Mouse (Mus musculus): ENCODE data around the gene Snd1. TPM values are rescaled to one million over a fixed set of nuclear protein-coding genes. Genes with fewer than 3 reads are reported as not detected.
A peak's percentile ranks its signal among the peaks of the same experiment; 100 is the strongest.

The Snd1 gene
- polyA plus RNA-seq, 1 experiment = 138 TPM

GRCm38 (mm10) chr6:28845610-28846009, 370.7 kb downstream of the Snd1 start:
- no peak for TF ChIP-seq CTCF (IDR thresholded peaks at IDR 0.05; ENCODE audit: borderline replicate concordance, insufficient read depth, low read length)
- Histone ChIP-seq H3K4me1 (ENCODE audit: control insufficient read depth, insufficient read depth, low read length) (peaks cover 25% of the 10 kb centered on the region), H3K4me3 (ENCODE audit: insufficient read depth, low read length) (no peak overlapping the region)

GRCm38 (mm10) chr6:28847616-28848015, 372.7 kb downstream of the Snd1 start:
- peak overlapping the region; percentile 70 for H3K27ac ChIP-seq (ENCODE audit: insufficient read depth, low read length)
- peaks cover 21% of the 10 kb centered on the region for H3K4me1 ChIP-seq (ENCODE audit: control insufficient read depth, insufficient read depth, low read length)

More at GRCm38 (mm10) chr6:28845610-28846009, 370.7 kb downstream of the Snd1 start:
- peak overlapping the region; percentile 50 for H3K27ac ChIP-seq (ENCODE audit: insufficient read depth, low read length)

GRCm38 (mm10) chr6:28848285-28848794, 373.4 kb downstream of the Snd1 start:
- Histone ChIP-seq H3K27ac (ENCODE audit: insufficient read depth, low read length) (peak overlapping the region; percentile 70), H3K4me3 (ENCODE audit: insufficient read depth, low read length) (no peak overlapping the region), H3K4me1 (ENCODE audit: control insufficient read depth, insufficient read depth, low read length) (peaks cover 21% of the 10 kb centered on the region)
- TF ChIP-seq POLR2A (IDR thresholded peaks at IDR 0.05; ENCODE audit: low read depth, low read length) (no peak), CTCF (IDR thresholded peaks at IDR 0.05; ENCODE audit: borderline replicate concordance, insufficient read depth, low read length) (no peak)

More at GRCm38 (mm10) chr6:28847616-28848015, 372.7 kb downstream of the Snd1 start:
- no peak overlapping the region for H3K4me3 ChIP-seq (ENCODE audit: insufficient read depth, low read length)
- TF ChIP-seq CTCF (IDR thresholded peaks at IDR 0.05; ENCODE audit: borderline replicate concordance, insufficient read depth, low read length) = no peak
- no peak for TF ChIP-seq POLR2A (IDR thresholded peaks at IDR 0.05; ENCODE audit: low read depth, low read length)

- no peak overlapping the region for H3K4me3 ChIP-seq (ENCODE audit: insufficient read depth, low read length)
- TF ChIP-seq CTCF (IDR thresholded peaks at IDR 0.05; ENCODE audit: borderline replicate concordance, insufficient read depth, low read length) (no peak), POLR2A (IDR thresholded peaks at IDR 0.05; ENCODE audit: low read depth, low read length) (no peak)
- peaks cover 21% of the 10 kb centered on the region for H3K4me1 ChIP-seq (ENCODE audit: control insufficient read depth, insufficient read depth, low read length)
- H3K27ac ChIP-seq (ENCODE audit: insufficient read depth, low read length) = peak overlapping the region; percentile 69; the same call in 1 of the 2 replicates
These were observed 374.0 kb downstream of the Snd1 start for GRCm38 (mm10) chr6:28848891-28849290.

GRCm38 (mm10) chr6:28849317-28849716, 374.4 kb downstream of the Snd1 start:
- TF ChIP-seq POLR2A (IDR thresholded peaks at IDR 0.05; ENCODE audit: low read depth, low read length) = no peak
- Histone ChIP-seq H3K27ac (ENCODE audit: insufficient read depth, low read length) (no peak overlapping the region), H3K4me1 (ENCODE audit: control insufficient read depth, insufficient read depth, low read length) (peaks cover 19% of the 10 kb centered on the region), H3K4me3 (ENCODE audit: insufficient read depth, low read length) (no peak overlapping the region)

- Histone ChIP-seq H3K4me1 (ENCODE audit: control insufficient read depth, insufficient read depth, low read length) (peaks cover 16% of the 10 kb centered on the region), H3K4me3 (ENCODE audit: insufficient read depth, low read length) (no peak overlapping the region), H3K27ac (ENCODE audit: insufficient read depth, low read length) (no peak overlapping the region)
- TF ChIP-seq CTCF (IDR thresholded peaks at IDR 0.05; ENCODE audit: borderline replicate concordance, insufficient read depth, low read length) (no peak), POLR2A (IDR thresholded peaks at IDR 0.05; ENCODE audit: low read depth, low read length) (no peak)
These were observed 375.5 kb downstream of the Snd1 start for GRCm38 (mm10) chr6:28850326-28850900.

- peaks cover 16% of the 10 kb centered on the region for H3K4me1 ChIP-seq (ENCODE audit: control insufficient read depth, insufficient read depth, low read length)
- TF ChIP-seq CTCF (IDR thresholded peaks at IDR 0.05; ENCODE audit: borderline replicate concordance, insufficient read depth, low read length) = no peak
- TF ChIP-seq POLR2A (IDR thresholded peaks at IDR 0.05; ENCODE audit: low read depth, low read length) = no peak
These were observed 377.4 kb downstream of the Snd1 start for GRCm38 (mm10) chr6:28852342-28852741.

GRCm38 (mm10) chr6:28853164-28853563, 378.2 kb downstream of the Snd1 start:
- no peak overlapping the region for H3K27ac ChIP-seq (ENCODE audit: insufficient read depth, low read length)
- TF ChIP-seq CTCF (IDR thresholded peaks at IDR 0.05; ENCODE audit: borderline replicate concordance, insufficient read depth, low read length) = no peak
- TF ChIP-seq POLR2A (IDR thresholded peaks at IDR 0.05; ENCODE audit: low read depth, low read length) = no peak

More at GRCm38 (mm10) chr6:28852342-28852741, 377.4 kb downstream of the Snd1 start:
- no peak overlapping the region for H3K4me3 ChIP-seq (ENCODE audit: insufficient read depth, low read length)
- H3K27ac ChIP-seq (ENCODE audit: insufficient read depth, low read length) = no peak overlapping the region

GRCm38 (mm10) chr6:28853654-28854053, 378.7 kb downstream of the Snd1 start:
- H3K4me3 ChIP-seq (ENCODE audit: insufficient read depth, low read length) = no peak overlapping the region
- peaks cover 4% of the 10 kb centered on the region for H3K4me1 ChIP-seq (ENCODE audit: control insufficient read depth, insufficient read depth, low read length)
- no peak for TF ChIP-seq CTCF (IDR thresholded peaks at IDR 0.05; ENCODE audit: borderline replicate concordance, insufficient read depth, low read length)
- TF ChIP-seq POLR2A (IDR thresholded peaks at IDR 0.05; ENCODE audit: low read depth, low read length) = no peak
- no peak overlapping the region for H3K27ac ChIP-seq (ENCODE audit: insufficient read depth, low read length)

More at GRCm38 (mm10) chr6:28853164-28853563, 378.2 kb downstream of the Snd1 start:
- H3K4me1 ChIP-seq (ENCODE audit: control insufficient read depth, insufficient read depth, low read length) = peaks cover 8% of the 10 kb centered on the region
- no peak overlapping the region for H3K4me3 ChIP-seq (ENCODE audit: insufficient read depth, low read length)

GRCm38 (mm10) chr6:28854598-28854997, 379.7 kb downstream of the Snd1 start:
- TF ChIP-seq POLR2A (IDR thresholded peaks at IDR 0.05; ENCODE audit: low read depth, low read length) (no peak), CTCF (IDR thresholded peaks at IDR 0.05; ENCODE audit: borderline replicate concordance, insufficient read depth, low read length) (no peak)
- no peaks in the 10 kb centered on the region for H3K4me1 ChIP-seq (ENCODE audit: control insufficient read depth, insufficient read depth, low read length)
- H3K4me3 ChIP-seq (ENCODE audit: insufficient read depth, low read length) = no peak overlapping the region
- no peak overlapping the region for H3K27ac ChIP-seq (ENCODE audit: insufficient read depth, low read length)

All from embryonic fibroblast, embryonic 13.5 days (primary cell).